Mouse (Mus musculus) forebrain, embryonic 10.5 days (tissue): Measurements from ENCODE around the gene Serpinb1c. TPM values are rescaled to one million over a fixed set of nuclear protein-coding genes. Genes with fewer than 3 reads are reported as not detected.

ENCODE experiments used
- DNase-seq: peaks from one replicate; pipeline ENCODE4 v3.0.0-alpha.2; 2017; ENCODE audit warnings: low spot score; ENCODE audit errors: extremely low spot score
- H3K27ac ChIP-seq: fragments of 300-500 bp; sonication (generic); 2 replicates; pipeline ENCODE4 v1.5.1; 2016; ENCODE audit warnings: mild to moderate bottlenecking
- H3K27me3 ChIP-seq: fragments of 300-500 bp; sonication (generic); 2 replicates; pipeline ENCODE4 v1.6.1; 2016; ENCODE audit warnings: mild to moderate bottlenecking; ENCODE audit not compliant: poor library complexity, severe bottlenecking
- H3K36me3 ChIP-seq: fragments of 300-500 bp; sonication (generic); replicated peaks from 2 replicates; pipeline ENCODE4 v1.6.1; 2016; ENCODE audit warnings: mild to moderate bottlenecking, moderate library complexity
- H3K4me1 ChIP-seq: fragments of 300-500 bp; sonication (generic); 2 replicates; pipeline ENCODE4 v1.6.1; 2016
- H3K4me3 ChIP-seq: fragments of 300-500 bp; sonication (generic); 2 replicates; pipeline ENCODE4 v1.5.1; 2016; ENCODE audit warnings: mild to moderate bottlenecking, moderate library complexity
- H3K9me3 ChIP-seq: fragments of 300-500 bp; sonication (generic); 2 replicates; pipeline ENCODE4 v1.6.1; 2016; ENCODE audit warnings: mild to moderate bottlenecking, moderate library complexity
- WGBS: fragments of 180-500 bp; shearing (Covaris S2); methylation state at CpG from one replicate; pipeline ENCODE4 v1.1.7; 2016; 5-methylcytosine and 5-hydroxymethylcytosine counted together
- polyA plus RNA-seq: library from polyadenylated mRNA; unstranded; fragments of >200 nt; fragmentation: Nextera tagmentation; extraction: Ambion mirVana; gene quantifications from 2 replicates; pipeline ENCODE4 v1.2.1, GENCODE M21; 2016

The Serpinb1c gene
- polyA plus RNA-seq, 1 experiment from 2014 or later = not detected

DNA sequence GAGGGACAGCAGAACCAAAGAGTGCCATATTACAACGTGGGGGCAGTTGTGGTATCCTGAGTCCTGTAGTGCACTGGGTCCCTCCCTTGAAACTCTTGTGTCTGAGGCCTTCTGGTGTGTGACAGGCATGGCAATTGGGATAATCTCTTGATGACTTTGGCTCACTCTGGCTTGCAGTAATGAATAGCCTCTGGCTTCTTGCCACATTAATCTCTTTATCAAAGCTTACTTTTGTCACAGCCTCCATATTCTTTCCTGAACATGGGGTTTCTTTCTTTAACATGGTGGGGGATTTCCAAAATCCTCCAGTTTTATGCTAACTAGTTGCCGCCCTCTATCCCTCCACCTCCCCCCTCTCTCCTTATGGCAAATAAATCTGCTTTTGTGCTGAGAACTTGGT, 44.9 kb downstream of the Serpinb1c start:
- WGBS = 62% methylated on average over 2 of the region's 2 CpGs

DNA sequence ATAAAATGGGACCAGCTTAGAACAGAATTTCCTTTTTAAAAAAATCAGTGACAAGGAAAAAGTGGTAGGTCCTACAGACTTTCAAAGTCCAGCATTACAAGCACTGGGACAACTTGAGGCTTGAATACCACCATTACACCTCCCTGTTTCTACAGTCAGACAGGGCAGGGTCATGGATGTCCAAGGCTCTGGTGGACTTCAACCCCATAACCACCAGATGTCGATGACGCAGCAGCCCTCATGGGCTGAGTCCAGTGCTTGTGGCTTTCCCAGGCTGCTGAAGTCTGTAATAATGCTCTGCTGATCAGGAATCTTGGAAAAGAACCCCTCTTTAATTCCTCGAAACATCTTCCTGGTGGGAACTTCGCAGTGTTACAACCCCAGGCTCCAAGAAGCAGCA, 45.5 kb downstream of the Serpinb1c start:
- H3K9me3 ChIP-seq = no peaks in the 10 kb centered on the region
- H3K4me3 ChIP-seq = no peak overlapping the region
- WGBS = 94% methylated on average over 4 of the region's 4 CpGs
- H3K4me1 ChIP-seq = 0 out of 2 replicates have a peak, but pooled peaks cover 5% of the 10 kb centered on the region
- DNase-seq = no peak
- no peaks in the 10 kb centered on the region; the same call in 1 of the 2 replicates for H3K27me3 ChIP-seq
- H3K27ac ChIP-seq = no peak overlapping the region
- no peaks in the 10 kb centered on the region for H3K36me3 ChIP-seq

More for the DNA sequence above, 44.9 kb downstream of the Serpinb1c start:
- Histone ChIP-seq H3K27me3 (no peaks in the 10 kb centered on the region; the same call in 1 of the 2 replicates), H3K4me1 (0 out of 2 replicates have a peak, but pooled peaks cover 5% of the 10 kb centered on the region), H3K9me3 (no peaks in the 10 kb centered on the region), H3K36me3 (no peaks in the 10 kb centered on the region), H3K27ac (no peak overlapping the region), H3K4me3 (no peak overlapping the region)
- DNase-seq = no peak

DNA sequence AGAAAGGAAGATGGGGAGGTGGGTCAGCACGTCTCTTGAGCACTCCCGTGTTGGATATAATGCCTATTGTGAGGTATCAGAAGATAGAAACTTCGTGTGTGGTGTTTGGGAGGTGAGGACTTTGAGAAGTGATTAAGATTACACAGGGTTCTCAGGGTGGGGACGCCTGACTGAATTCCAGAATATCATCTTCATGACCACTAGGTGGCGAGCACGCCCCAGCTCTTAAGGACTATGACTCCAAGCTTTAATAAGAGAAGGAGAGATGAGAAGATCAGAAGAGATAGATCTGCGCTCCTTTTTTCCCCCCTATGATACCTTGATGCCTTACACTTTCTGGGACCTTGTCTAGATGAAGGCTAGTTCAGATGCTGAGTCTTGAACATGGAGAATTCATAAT, 46.0 kb downstream of the Serpinb1c start:
- Histone ChIP-seq H3K27ac (no peak overlapping the region), H3K36me3 (no peaks in the 10 kb centered on the region), H3K4me3 (no peak overlapping the region), H3K27me3 (no peaks in the 10 kb centered on the region; the same call in 1 of the 2 replicates), H3K4me1 (0 out of 2 replicates have a peak, but pooled peaks cover 5% of the 10 kb centered on the region), H3K9me3 (no peaks in the 10 kb centered on the region)
- no peak for DNase-seq
- 13% methylated on average over 7 of the region's 7 CpGs for WGBS

DNA sequence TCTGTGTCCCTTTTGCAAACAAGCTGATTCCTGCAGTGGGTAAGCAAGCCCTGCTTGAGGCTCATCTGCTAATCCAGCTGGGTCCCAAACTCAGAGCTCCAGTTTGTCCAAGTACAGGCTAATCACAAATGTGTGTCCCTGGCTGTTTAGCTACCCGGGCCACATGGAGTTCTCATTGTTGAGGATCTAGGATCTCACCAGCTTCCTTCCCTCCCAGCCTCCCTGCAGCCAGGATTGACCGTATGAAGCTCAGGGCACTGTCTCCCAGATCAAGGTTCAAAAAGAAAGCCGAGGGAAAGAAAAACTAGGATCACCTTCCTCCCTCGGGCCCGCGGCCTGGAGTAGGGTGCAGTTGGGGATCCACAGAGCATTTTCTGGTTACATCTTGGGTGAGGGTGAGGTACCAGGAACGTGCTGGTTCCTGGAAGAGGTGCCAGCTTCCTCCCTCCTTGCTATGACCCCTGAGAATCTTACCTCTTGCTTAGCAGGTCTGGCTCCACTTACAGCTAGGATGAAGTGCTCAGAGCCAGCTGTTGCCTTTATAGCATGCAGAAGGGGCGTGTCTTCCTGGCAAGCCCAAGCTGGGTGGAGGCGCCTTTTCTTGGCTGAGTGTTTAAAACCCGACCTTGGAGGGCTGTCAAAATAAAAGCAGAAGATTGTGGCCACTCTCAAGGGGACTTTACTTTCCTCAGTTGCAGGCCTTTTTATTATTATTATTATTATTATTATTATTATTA, 47.2 kb downstream of the Serpinb1c start, which contains the start of gene Serpinb1a:
TSS of gene Serpinb1a (minus strand) at position 518 of the 737 bp plus-strand sequence.
- Histone ChIP-seq H3K4me1 (0 out of 2 replicates have a peak, but pooled peaks cover 5% of the 10 kb centered on the region), H3K27ac (no peak within 1 kb of the TSS), H3K27me3 (no peaks in the 10 kb centered on the region; the same call in 1 of the 2 replicates), H3K4me3 (no peak within 1 kb of the TSS), H3K36me3 (no peaks in the 10 kb centered on the region), H3K9me3 (no peaks in the 10 kb centered on the region)
- 72% methylated on average over 10 of the region's 10 CpGs for WGBS
- no peak for DNase-seq

DNA sequence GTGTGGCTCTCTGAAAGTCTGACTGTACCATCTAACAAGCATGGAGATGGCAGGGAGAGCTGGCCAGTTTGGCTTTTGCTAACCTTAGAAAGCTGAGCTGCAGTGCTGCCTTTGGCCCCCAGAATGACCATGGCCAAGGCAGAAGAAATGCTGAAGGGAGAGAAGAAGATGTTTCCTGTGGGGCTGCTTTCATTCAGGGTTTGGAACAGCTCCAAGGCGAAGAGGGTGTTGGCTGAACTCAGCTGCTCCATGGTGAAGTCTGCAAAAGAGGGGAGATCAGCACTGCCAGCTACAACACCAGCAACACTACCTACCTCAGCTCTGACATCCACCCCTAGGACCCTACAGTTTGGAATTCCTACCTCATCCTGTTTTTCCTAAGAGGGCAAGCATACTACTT, 47.9 kb downstream of the Serpinb1c start:
- Histone ChIP-seq H3K27ac (no peak overlapping the region), H3K36me3 (no peaks in the 10 kb centered on the region), H3K4me3 (no peak overlapping the region), H3K9me3 (no peaks in the 10 kb centered on the region), H3K4me1 (0 out of 2 replicates have a peak, but pooled peaks cover 5% of the 10 kb centered on the region), H3K27me3 (no peaks in the 10 kb centered on the region; the same call in 1 of the 2 replicates)
- WGBS = 64% methylated on average over 1 of the region's 1 CpGs
- DNase-seq = no peak

DNA sequence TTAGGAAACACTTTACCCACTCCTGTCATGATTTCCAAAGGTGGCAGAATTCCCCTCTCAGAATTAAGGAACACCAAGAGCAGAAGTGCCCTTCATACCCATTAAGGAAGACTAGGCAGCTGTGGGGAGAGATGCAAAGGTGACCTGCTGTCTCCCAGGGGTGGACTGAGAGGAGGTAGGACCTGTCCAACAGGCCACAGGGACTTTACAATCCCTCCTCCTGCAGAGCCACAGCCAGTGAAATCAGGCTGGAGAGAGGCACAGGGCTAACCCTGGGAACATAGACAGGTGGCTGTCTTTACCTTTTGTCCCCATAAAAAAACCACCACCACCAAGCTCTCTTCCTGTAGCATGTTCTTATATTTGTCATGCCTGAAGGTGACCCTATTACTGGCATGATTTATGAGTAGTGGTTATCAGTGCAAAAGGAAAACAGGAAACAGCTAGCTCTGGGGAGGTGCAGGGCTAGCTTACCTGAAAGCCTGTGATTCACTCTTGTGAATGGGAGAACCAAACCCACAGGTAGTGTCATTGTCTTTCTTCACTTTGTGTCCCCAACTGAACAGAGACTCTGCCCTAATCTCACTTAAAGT, 48.4 kb downstream of the Serpinb1c start:
- no peak for DNase-seq
- H3K27me3 ChIP-seq = no peaks in the 10 kb centered on the region; the same call in 1 of the 2 replicates
- no peaks in the 10 kb centered on the region for H3K36me3 ChIP-seq
- H3K9me3 ChIP-seq = no peaks in the 10 kb centered on the region
- no peak overlapping the region for H3K4me3 ChIP-seq
- 0 out of 2 replicates have a peak, but pooled peaks cover 5% of the 10 kb centered on the region for H3K4me1 ChIP-seq
- H3K27ac ChIP-seq = no peak overlapping the region

DNA sequence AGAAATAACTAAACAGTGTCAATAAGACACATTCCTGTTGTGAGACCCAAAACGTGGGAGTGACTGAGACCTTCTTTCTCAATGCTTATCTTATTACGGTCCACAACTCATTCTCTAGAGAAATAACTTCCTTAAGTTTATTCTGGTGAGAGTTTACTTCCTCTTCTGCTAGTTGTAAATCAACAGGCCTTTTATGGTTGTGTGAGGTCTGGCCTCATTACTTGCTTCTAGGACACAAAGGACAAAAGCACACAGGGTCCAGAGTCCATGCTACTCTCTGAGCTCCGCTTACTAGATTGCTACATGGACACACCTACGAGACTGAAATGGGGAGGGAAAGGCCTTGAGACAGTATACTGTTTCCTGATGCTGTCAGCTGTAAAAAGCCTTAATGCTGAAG, 48.9 kb downstream of the Serpinb1c start:
- Histone ChIP-seq H3K4me1 (0 out of 2 replicates have a peak, but pooled peaks cover 5% of the 10 kb centered on the region), H3K27me3 (no peaks in the 10 kb centered on the region; the same call in 1 of the 2 replicates), H3K4me3 (no peak overlapping the region), H3K9me3 (no peaks in the 10 kb centered on the region), H3K27ac (no peak overlapping the region), H3K36me3 (no peaks in the 10 kb centered on the region)
- DNase-seq = no peak
- 83% methylated on average over 4 of the region's 4 CpGs for WGBS

DNA sequence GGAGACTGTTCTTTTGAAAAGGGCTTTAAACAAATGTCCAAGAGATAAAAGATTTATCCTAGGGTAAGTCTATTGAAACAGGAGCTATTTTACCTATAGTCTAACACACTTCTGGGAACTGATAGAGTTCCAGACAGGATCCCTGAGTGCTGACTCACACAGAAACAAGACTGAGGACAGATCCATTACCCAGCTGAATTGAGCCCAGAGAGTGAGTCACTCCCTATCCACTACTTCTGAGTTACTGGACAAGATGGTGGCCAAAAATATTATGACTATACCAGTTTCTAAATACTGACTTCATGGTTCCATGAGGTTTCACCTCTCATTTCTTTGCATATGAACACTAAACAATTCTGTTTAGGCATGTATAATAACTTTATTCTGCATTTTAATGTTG, 51.8 kb downstream of the Serpinb1c start:
- no peaks in the 10 kb centered on the region for H3K36me3 ChIP-seq
- DNase-seq = no peak
- no peaks in the 10 kb centered on the region for H3K4me1 ChIP-seq

DNA sequence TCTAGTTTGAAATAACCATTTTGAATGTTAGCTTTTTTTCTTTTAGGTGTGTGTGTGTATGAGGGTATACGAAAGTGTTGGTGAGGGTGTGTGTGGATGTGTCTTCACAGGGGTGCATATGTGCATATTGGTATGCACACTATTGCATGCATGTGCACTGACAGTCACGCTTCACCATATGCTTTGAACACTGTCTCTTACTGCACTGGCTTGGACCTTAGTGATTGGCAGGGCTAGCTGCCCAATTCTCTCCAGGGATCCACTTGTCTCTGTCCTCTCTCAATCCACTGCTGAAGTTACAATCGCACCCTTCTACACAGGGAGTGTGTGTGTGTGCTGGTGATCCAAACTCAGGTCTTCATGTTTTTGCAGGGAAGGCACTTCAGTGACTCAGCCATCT, 56.7 kb downstream of the Serpinb1c start:
- 91% methylated on average over 3 of the region's 3 CpGs for WGBS
- DNase-seq = no peak
- no peaks in the 10 kb centered on the region for H3K27me3 ChIP-seq
- no peaks in the 10 kb centered on the region for H3K9me3 ChIP-seq
- no peaks in the 10 kb centered on the region for H3K36me3 ChIP-seq
- no peaks in the 10 kb centered on the region for H3K4me1 ChIP-seq
- no peak overlapping the region for H3K4me3 ChIP-seq
- H3K27ac ChIP-seq = no peak overlapping the region

More for the DNA sequence above, 51.8 kb downstream of the Serpinb1c start:
- Histone ChIP-seq H3K27me3 (no peaks in the 10 kb centered on the region; the same call in 1 of the 2 replicates), H3K4me3 (no peak overlapping the region), H3K9me3 (no peaks in the 10 kb centered on the region), H3K27ac (no peak overlapping the region)

DNA sequence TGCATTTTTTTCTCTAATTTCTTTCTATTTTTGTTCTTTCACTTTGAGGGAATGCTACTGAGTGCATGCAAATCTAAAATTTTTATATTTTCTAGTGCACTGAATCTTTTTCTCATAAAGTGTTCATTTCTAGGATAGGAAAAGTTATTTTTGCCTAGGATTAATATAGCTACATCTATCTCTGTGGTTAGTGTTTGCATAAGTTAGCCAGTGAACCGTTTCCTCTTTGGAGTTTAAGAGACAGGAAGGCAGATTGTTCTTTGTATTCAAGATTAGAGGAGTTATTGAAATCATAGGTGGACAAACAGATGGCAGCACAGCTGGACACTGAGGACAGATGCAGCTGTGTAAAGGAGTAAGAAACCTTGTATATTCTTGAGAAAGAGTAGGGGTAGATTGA, 58.7 kb downstream of the Serpinb1c start:
- no peak overlapping the region for H3K4me3 ChIP-seq
- WGBS = 75% methylated on average over 1 of the region's 1 CpGs

DNA sequence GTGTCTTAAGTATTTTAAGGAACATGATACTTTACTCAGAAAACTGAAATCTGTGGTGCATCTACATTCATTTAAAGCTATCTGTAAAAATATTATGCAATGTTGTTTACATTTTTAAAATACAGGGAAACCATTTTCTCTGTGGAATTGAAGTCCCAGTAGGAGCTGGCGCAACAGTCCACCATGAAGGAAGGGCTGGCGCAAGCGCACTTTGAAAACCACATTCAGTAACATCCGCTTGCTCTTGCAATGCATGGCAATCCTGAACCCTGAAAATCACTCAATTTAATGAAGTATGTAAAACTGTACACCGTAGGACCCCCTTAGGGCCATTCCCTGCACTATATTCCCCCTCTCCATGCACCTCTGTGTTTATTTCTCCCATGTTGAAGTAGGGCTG, 63.5 kb downstream of the Serpinb1c start:
- 93% methylated on average over 5 of the region's 5 CpGs for WGBS
- no peak for DNase-seq
- no peaks in the 10 kb centered on the region for H3K4me1 ChIP-seq

More for the DNA sequence above, 58.7 kb downstream of the Serpinb1c start:
- no peak for DNase-seq
- Histone ChIP-seq H3K27me3 (no peaks in the 10 kb centered on the region), H3K9me3 (no peaks in the 10 kb centered on the region; the same call in 1 of the 2 replicates), H3K27ac (no peak overlapping the region), H3K36me3 (no peaks in the 10 kb centered on the region), H3K4me1 (no peaks in the 10 kb centered on the region)

DNA sequence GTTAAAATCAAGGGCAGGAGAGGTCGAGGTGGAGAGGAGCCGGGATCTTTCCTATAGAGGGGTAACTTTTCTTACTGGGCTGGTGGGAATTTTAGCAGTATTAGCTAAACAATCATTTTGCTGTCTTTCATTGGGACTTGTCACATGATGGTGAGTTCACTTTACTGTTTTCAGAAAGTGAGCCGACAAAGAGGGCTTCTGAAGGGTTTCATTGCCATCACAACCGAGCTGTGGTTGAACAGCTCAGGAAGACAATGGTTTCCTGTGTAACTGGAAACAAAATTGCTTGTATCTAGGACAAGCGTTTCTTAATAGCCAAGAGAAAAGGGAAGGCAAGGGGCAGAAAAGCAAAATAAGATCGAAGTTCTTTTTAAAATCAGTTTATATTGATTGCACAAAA, 64.8 kb downstream of the Serpinb1c start:
- 67% methylated on average over 6 of the region's 6 CpGs for WGBS
- no peak for DNase-seq
- H3K27ac ChIP-seq = no peak overlapping the region
- no peaks in the 10 kb centered on the region for H3K27me3 ChIP-seq
- no peaks in the 10 kb centered on the region for H3K36me3 ChIP-seq
- no peaks in the 10 kb centered on the region; the same call in 1 of the 2 replicates for H3K9me3 ChIP-seq
- no peaks in the 10 kb centered on the region for H3K4me1 ChIP-seq
- no peak overlapping the region for H3K4me3 ChIP-seq

More for the DNA sequence above, 63.5 kb downstream of the Serpinb1c start:
- Histone ChIP-seq H3K36me3 (no peaks in the 10 kb centered on the region), H3K27me3 (no peaks in the 10 kb centered on the region), H3K4me3 (no peak overlapping the region), H3K27ac (no peak overlapping the region), H3K9me3 (no peaks in the 10 kb centered on the region; the same call in 1 of the 2 replicates)

DNA sequence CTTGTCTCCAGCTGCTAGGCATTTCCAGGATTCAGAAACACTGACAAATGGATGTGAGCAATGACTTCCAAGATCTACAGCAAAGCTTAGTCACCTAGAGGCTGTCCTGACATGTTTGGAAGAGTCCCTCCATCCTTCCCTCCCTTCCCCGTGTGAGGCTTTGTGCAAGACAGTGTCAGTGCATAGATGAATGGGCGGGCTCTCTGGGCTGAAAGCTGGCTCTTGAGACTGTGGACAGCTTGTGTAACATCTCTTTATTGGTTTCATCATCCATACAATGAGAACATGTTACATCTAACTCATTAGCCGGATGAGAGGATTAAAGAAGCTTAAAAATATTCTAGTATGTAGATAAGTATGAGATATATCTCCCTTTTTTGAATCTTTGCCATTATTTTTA, 65.2 kb downstream of the Serpinb1c start:
- no peak overlapping the region for H3K4me3 ChIP-seq
- no peaks in the 10 kb centered on the region; the same call in 1 of the 2 replicates for H3K9me3 ChIP-seq
- H3K4me1 ChIP-seq = no peaks in the 10 kb centered on the region
- H3K27ac ChIP-seq = no peak overlapping the region
- no peak for DNase-seq
- no peaks in the 10 kb centered on the region for H3K36me3 ChIP-seq
- no peaks in the 10 kb centered on the region for H3K27me3 ChIP-seq
- WGBS = 85% methylated on average over 3 of the region's 3 CpGs
